In the genomic region with DNA sequence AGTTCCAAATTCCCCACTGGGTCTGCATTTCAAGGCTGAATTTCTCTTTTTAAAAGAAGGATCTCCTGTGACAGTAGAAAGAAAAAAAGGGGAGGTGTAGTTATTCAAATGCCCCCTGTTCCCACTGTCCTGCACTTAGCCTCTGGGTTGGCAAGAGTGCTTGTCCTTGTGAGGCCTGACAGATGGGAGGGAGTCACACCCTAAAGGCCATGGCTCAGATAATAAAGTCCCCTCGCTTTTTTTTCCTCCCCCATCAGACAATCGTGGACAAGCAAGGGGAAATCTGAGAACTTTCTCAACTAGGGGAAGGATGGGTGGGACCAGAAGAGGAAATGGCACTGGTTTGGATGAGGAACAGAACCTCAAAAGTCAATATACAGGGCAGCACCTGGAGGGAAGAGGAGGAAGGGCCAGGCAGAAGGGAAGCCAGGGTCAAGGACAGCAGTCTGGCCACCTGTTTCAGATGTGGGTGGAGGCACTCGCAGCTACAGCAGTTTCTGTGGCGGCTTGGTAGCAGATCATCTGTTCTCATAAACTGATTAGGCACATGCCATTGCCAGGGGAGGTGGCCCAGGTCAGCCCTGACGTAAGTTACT, we compare ENCODE assay signal across 13 mouse cellular contexts.
DNase-seq lines count a peak whose midpoint lies in the region; ATAC-seq and TF ChIP-seq lines count a peak whose summit lies in the region.
"Had no signal": no experiment of that assay in that cellular context is flagged by ENCODE, and none has a peak within 500 bp of the region (broad histone marks: within the 10 kb centered on the region; RNA-seq: fewer than 3 reads in every experiment).

No protein-coding gene starts in this region.

- peak; percentile 72 for ATAC-seq in granulocyte monocyte progenitor cell, adult 5-6 weeks (replicated peaks; ENCODE audit: poor library complexity, severe bottlenecking)
- ATAC-seq in forebrain, embryonic 13.5 days: no peak
- ATAC-seq: liver, postnatal 0 days had no signal

- H3K9me3 ChIP-seq in heart, embryonic 10.5 days: no peaks in the 10 kb centered on the region
- no peaks in the 10 kb centered on the region for H3K9me3 ChIP-seq in ES-Bruce4 (replicated peaks; ENCODE audit: control insufficient read depth, insufficient read depth, low read length, poor library complexity, severe bottlenecking)
- H3K9me3 ChIP-seq in forebrain, embryonic 13.5 days (replicated peaks): no peaks in the 10 kb centered on the region
- H3K9me3 ChIP-seq: hindbrain, embryonic 15.5 days; limb, embryonic 10.5 days; midbrain, embryonic 12.5 days; neural tube, embryonic 12.5 days had no signal

- H3K4me3 ChIP-seq in heart, embryonic 10.5 days: no peak overlapping the region
- no peak overlapping the region for H3K4me3 ChIP-seq in ES-Bruce4 (ENCODE audit: low read depth, low read length)
- no peak overlapping the region for H3K4me3 ChIP-seq in forebrain, embryonic 13.5 days
- H3K4me3 ChIP-seq in cerebellum, adult 2 months (replicated peaks; ENCODE audit: insufficient read depth, low read depth, low read length): no peak overlapping the region
- H3K4me3 ChIP-seq: hindbrain, embryonic 15.5 days; limb, embryonic 10.5 days; midbrain, embryonic 12.5 days; neural tube, embryonic 12.5 days had no signal

- H3K27me3 ChIP-seq in heart, embryonic 10.5 days (ENCODE audit: insufficient read depth, poor library complexity, severe bottlenecking): no peaks in the 10 kb centered on the region
- no peaks in the 10 kb centered on the region for H3K27me3 ChIP-seq in ES-Bruce4 (ENCODE audit: control insufficient read depth, insufficient read depth, low read length, poor library complexity, severe bottlenecking)
- H3K27me3 ChIP-seq in forebrain, embryonic 13.5 days: no peaks in the 10 kb centered on the region; the same call in 1 of the 2 replicates
- no peaks in the 10 kb centered on the region for H3K27me3 ChIP-seq in cerebellum, adult 2 months (ENCODE audit: control insufficient read depth, insufficient read depth, low read length)
- H3K27me3 ChIP-seq: hindbrain, embryonic 15.5 days; midbrain, embryonic 12.5 days; neural tube, embryonic 12.5 days had no signal

- no peaks in the 10 kb centered on the region for H3K36me3 ChIP-seq in heart, embryonic 10.5 days
- H3K36me3 ChIP-seq in ES-Bruce4 (ENCODE audit: control insufficient read depth, insufficient read depth, low read length, poor library complexity, severe bottlenecking): no peaks in the 10 kb centered on the region
- no peaks in the 10 kb centered on the region for H3K36me3 ChIP-seq in forebrain, embryonic 13.5 days (ENCODE audit: poor library complexity, severe bottlenecking)
- H3K36me3 ChIP-seq: hindbrain, embryonic 15.5 days; limb, embryonic 10.5 days; midbrain, embryonic 12.5 days; neural tube, embryonic 12.5 days had no signal

- TF ChIP-seq EP300 in ES-Bruce4 (IDR thresholded peaks at IDR 0.05; ENCODE audit: insufficient read depth, low read depth, low read length): peak; percentile 30; the same call in 1 of the 2 replicates

- DNase-seq in heart, adult 11 months: peak; percentile 95
- DNase-seq in heart, embryonic 10.5 days (ENCODE audit: low spot score): no peak
- peak; percentile 21 for DNase-seq in kidney, adult 9 months
- no peak for DNase-seq in cerebellum, adult 18-20 months
- DNase-seq in cerebellum, adult 2 months: no peak

- H3K4me1 ChIP-seq in heart, embryonic 10.5 days: peaks cover 9% of the 10 kb centered on the region; the same call in 1 of the 2 replicates
- peaks cover 2% of the 10 kb centered on the region for H3K4me1 ChIP-seq in ES-Bruce4 (ENCODE audit: control insufficient read depth, insufficient read depth, low read length)
- H3K4me1 ChIP-seq in forebrain, embryonic 13.5 days: 0 out of 2 replicates have a peak, but pooled peaks cover 4% of the 10 kb centered on the region
- no peaks in the 10 kb centered on the region for H3K4me1 ChIP-seq in cerebellum, adult 2 months (ENCODE audit: control insufficient read depth, insufficient read depth, low read length)
- H3K4me1 ChIP-seq: limb, embryonic 10.5 days; midbrain, embryonic 12.5 days; neural tube, embryonic 12.5 days had no signal

- H3K4me2 ChIP-seq in forebrain, embryonic 13.5 days: no peak overlapping the region
- H3K4me2 ChIP-seq: hindbrain, embryonic 15.5 days; midbrain, embryonic 12.5 days; neural tube, embryonic 12.5 days had no signal

- no peak overlapping the region for H3K27ac ChIP-seq in heart, embryonic 10.5 days
- H3K27ac ChIP-seq in ES-Bruce4 (ENCODE audit: insufficient read depth, low read length): no peak overlapping the region
- no peak overlapping the region for H3K27ac ChIP-seq in forebrain, embryonic 13.5 days
- no peak overlapping the region for H3K27ac ChIP-seq in cerebellum, adult 2 months (ENCODE audit: insufficient read depth, low read length)
- H3K27ac ChIP-seq: hindbrain, embryonic 15.5 days; limb, embryonic 10.5 days; midbrain, embryonic 12.5 days; neural tube, embryonic 12.5 days had no signal

- WGBS in heart, embryonic 10.5 days: 44% methylated on average over 5 of the region's 5 CpGs
- WGBS in forebrain, embryonic 13.5 days: 81% methylated on average over 5 of the region's 5 CpGs
- WGBS in cerebellum, adult 2 months: 44% methylated on average over 5 of the region's 5 CpGs

- H3K9ac ChIP-seq in ES-Bruce4 (ENCODE audit: low read depth, poor library complexity, severe bottlenecking): no peak overlapping the region
- H3K9ac ChIP-seq in forebrain, embryonic 13.5 days: no peak overlapping the region
- H3K9ac ChIP-seq: hindbrain, embryonic 15.5 days; liver, postnatal 0 days; midbrain, embryonic 12.5 days; neural tube, embryonic 12.5 days had no signal

- TF ChIP-seq CTCF in ES-Bruce4 (IDR thresholded peaks at IDR 0.05; ENCODE audit: low read depth, low read length): no peak
- TF ChIP-seq CTCF in cerebellum, adult 2 months (IDR thresholded peaks at IDR 0.05; ENCODE audit: borderline replicate concordance, insufficient read depth, low read depth, low read length): no peak

- no peak for TF ChIP-seq POLR2A in ES-Bruce4 (IDR thresholded peaks at IDR 0.05; ENCODE audit: insufficient read depth, low read length)
- no peak for TF ChIP-seq POLR2A in cerebellum, adult 2 months (IDR thresholded peaks at IDR 0.05; ENCODE audit: borderline replicate concordance, insufficient read depth, low read length)

Comparison
In these comparisons a context has a peak if more than half of its experiments do, and no peak if none do; other contexts are left out.
1. DNase-seq: peak in heart, adult 11 months (single experiment) and kidney, adult 9 months (single experiment); none in heart, embryonic 10.5 days (single experiment), cerebellum, adult 18-20 months (0 of 2) and cerebellum, adult 2 months (0 of 2).